ENCODE assay signal across 18 mouse cellular contexts in genomic region chr4:13586811-13587210, GRCm38 (mm10).
DNase-seq lines count a peak whose midpoint lies in the region; ATAC-seq lines count a peak whose summit lies in the region.
"Had no signal": no experiment of that assay in that cellular context is flagged by ENCODE, and none has a peak within 500 bp of the region (broad histone marks: within the 10 kb centered on the region; RNA-seq: fewer than 3 reads in every experiment).

No protein-coding gene starts in this region.

- no peak overlapping the region for H3K4me3 ChIP-seq in hindbrain, embryonic 11.5 days (ENCODE audit: low read depth, low read length)

- no peak overlapping the region for H3K4me2 ChIP-seq in hindbrain, embryonic 11.5 days (replicated peaks; ENCODE audit: low read depth, low read length)
- H3K4me2 ChIP-seq: heart, embryonic 11.5 days had no signal

- H3K4me1 ChIP-seq in hindbrain, embryonic 11.5 days (replicated peaks; ENCODE audit: control insufficient read depth, insufficient read depth, low read length), result no peaks in the 10 kb centered on the region

- peak; percentile 95 for ATAC-seq in frontal cortex, adult (ENCODE audit: low TSS enrichment)
- no peak for ATAC-seq in hindbrain, embryonic 11.5 days (ENCODE audit: low FRiP score)
- ATAC-seq: activated CD4-positive, CD25-positive, alpha-beta regulatory T cell, adult 4 months; hindbrain, embryonic 16.5 days; intestine, postnatal 0 days had no signal

- no peak for DNase-seq in frontal cortex, postnatal 10 days (ENCODE audit: low spot score in 2 of 2)
- DNase-seq in right cerebral cortex, postnatal 10 days (ENCODE audit: low spot score in 2 of 2), result peak; percentile 42 to 62
- DNase-seq in right cerebral cortex, adult 18-20 months, result no peak
- DNase-seq in left cerebral cortex, adult 18-20 months (ENCODE audit: low spot score in 2 of 2), result peak; percentile 16 to 18
- DNase-seq in right cerebral cortex, postnatal 4 days, result peak; percentile 24
- no peak for DNase-seq in hindbrain, embryonic 11.5 days (ENCODE audit: low spot score)
- no peak for DNase-seq in embryo, embryonic 10.5 days (ENCODE audit: low spot score)
- DNase-seq: adrenal gland, postnatal 36 days; B cell, adult 2 months; cerebellum, postnatal 10 days; heart, postnatal 14 days; lung, adult 18-20 months had no signal

- H3K36me3 ChIP-seq in hindbrain, embryonic 11.5 days (ENCODE audit: control insufficient read depth, insufficient read depth, low read length), result no peaks in the 10 kb centered on the region

- H3K9me3 ChIP-seq in hindbrain, embryonic 11.5 days (ENCODE audit: control insufficient read depth, low read length), result no peaks in the 10 kb centered on the region

- no peak overlapping the region for H3K27ac ChIP-seq in hindbrain, embryonic 11.5 days (ENCODE audit: low read depth, low read length)
- H3K27ac ChIP-seq: kidney, postnatal 0 days had no signal

- H3K9ac ChIP-seq in hindbrain, embryonic 11.5 days (ENCODE audit: low read depth, low read length), result no peak overlapping the region

- H3K27me3 ChIP-seq in hindbrain, embryonic 11.5 days (ENCODE audit: control insufficient read depth, insufficient read depth, low read length), result no peaks in the 10 kb centered on the region

- WGBS in hindbrain, embryonic 11.5 days, result 86% methylated on average over 8 of the region's 8 CpGs

Comparison
In these comparisons a context has a peak if more than half of its experiments do, and no peak if none do; other contexts are left out.
1. DNase-seq: peak in right cerebral cortex, postnatal 10 days (2 of 2), left cerebral cortex, adult 18-20 months (2 of 2) and right cerebral cortex, postnatal 4 days (single experiment); none in frontal cortex, postnatal 10 days (0 of 2), right cerebral cortex, adult 18-20 months (single experiment), hindbrain, embryonic 11.5 days (single experiment) and embryo, embryonic 10.5 days (single experiment).